Mouse (Mus musculus) CH12.LX (cell line): ENCODE measurements at regions not wholly inside any gene's neighbourhood (a gene's known extent, or its start where the extent isn't known, plus 50 kb on each side); places are given as distances from the start of the nearest gene placed in this dataset.

ENCODE experiments used
- CTCF ChIP-seq, 2 experiments: IDR thresholded peaks in 1 of 2; conservative IDR thresholded peaks in 1 of 2; 2 replicates each; pipeline ENCODE4 v1.5.1; 2011 to 2012; ENCODE audit warnings: low read depth in 2 of 2, low read length in 2 of 2, improper control_type of control experiment in 1 of 2, inconsistent platforms in 1 of 2, mild to moderate bottlenecking in 1 of 2, moderate library complexity in 1 of 2
- JUND ChIP-seq: conservative IDR thresholded peaks from 2 replicates; pipeline ENCODE4 v1.6.1; 2011; ENCODE audit warnings: low read depth, low read length, improper control_type of control experiment
- MAX ChIP-seq: IDR thresholded peaks from 2 replicates; pipeline ENCODE4 v1.6.1; 2011; ENCODE audit warnings: low read length, improper control_type of control experiment
- POLR2A ChIP-seq: IDR thresholded peaks from 2 replicates; pipeline ENCODE4 v1.6.1; 2011; ENCODE audit warnings: low read depth, mild to moderate bottlenecking, improper control_type of control experiment, low read length
- SMC3 ChIP-seq: IDR thresholded peaks from 2 replicates; pipeline ENCODE4 v1.6.1; 2011; ENCODE audit warnings: low read depth, low read length, improper control_type of control experiment
- TBP ChIP-seq: conservative IDR thresholded peaks from 2 replicates; pipeline ENCODE4 v1.6.1; 2011; ENCODE audit warnings: low read depth, low read length, improper control_type of control experiment
- TCF12 ChIP-seq: IDR thresholded peaks from 2 replicates; pipeline ENCODE4 v1.6.1; 2014; ENCODE audit warnings: low read depth, mild to moderate bottlenecking, inconsistent platforms, low read length, improper control_type of control experiment

GRCm38 (mm10) chr10:56836130-56836529, 459.0 kb downstream of the Gja1 start:
- no peak for TF ChIP-seq TBP
- TF ChIP-seq JUND = no peak
- no peak for TF ChIP-seq POLR2A
- no peak for TF ChIP-seq CTCF (conservative IDR thresholded peaks at IDR 0.05 in 1 of 2, IDR thresholded peaks at IDR 0.05 in 1 of 2; ENCODE audit: low read depth in 2 of 2, low read length in 2 of 2)
- no peak for TF ChIP-seq SMC3
- no peak for TF ChIP-seq MAX
- no peak for TF ChIP-seq TCF12
